Mouse (Mus musculus): ENCODE results near the gene Msi2.

GRCm38 (mm10) chr11:88689831-88690459 is 28.4 kb downstream of the Msi2 start:
- TF ChIP-seq GATA1 (IDR thresholded peaks at IDR 0.05; ENCODE audit: borderline replicate concordance, low read length) (no peak), TAL1 (conservative IDR thresholded peaks at IDR 0.05; ENCODE audit: low read depth, low read length) (no peak)
